Mouse (Mus musculus) mammary gland, adult 2 months (tissue): ENCODE measurements around the gene March1. TPM values are rescaled to one million over a fixed set of nuclear protein-coding genes. Genes with fewer than 3 reads are reported as not detected.

Experiments
- polyA plus RNA-seq: library from polyadenylated mRNA; depleted of rRNA; stranded (reverse); fragments of >200 nt; gene quantifications from 2 replicates; pipeline ENCODE4 v1.2.3, GENCODE M21; 2012; ENCODE audit warnings: low replicate concordance; rRNA removed

The March1 gene
- 4.1 and 4.3 TPM in 2 replicates for polyA plus RNA-seq

DNA sequence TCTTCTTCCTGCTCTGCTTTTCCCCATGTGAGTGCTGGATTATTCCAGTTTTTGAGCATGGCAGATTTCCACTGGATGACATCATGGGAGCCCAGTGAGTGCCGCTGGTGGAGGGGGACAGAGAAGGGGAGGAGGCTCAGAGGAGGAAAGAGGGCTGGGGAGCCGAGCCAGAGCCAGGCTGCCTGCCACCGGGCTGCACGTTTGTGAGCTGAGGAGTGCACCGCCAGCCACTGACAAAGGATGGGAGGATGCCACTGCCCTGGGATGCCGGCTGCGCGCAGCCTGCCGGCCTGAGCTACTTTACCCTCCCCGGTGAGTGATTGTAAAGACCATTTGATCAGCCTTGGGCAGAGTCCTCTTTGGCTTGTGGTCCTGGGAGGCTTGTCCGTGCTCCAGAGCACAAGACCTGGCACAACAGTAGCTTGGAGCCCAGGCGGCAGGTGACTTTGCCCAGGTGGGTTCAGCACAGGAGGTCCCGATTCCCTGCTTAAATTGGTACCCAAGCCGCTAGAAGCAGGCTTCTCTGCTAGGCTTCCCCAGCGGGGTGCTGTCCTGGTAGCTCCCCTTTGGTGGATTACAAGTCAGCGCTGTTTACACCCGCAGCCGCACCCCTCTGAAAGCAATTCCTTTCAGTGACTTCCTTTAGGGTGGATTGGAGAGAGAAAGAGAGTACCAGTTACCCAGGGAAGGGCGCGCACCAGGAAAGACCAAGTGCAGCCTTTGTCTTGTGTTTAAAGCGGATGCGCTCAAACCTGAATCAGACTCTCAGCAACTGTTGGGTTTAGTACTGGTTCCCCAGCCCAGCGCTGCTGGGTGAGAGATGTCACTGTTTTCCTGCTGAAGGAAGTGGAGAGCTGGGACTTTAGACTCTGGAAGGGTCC, at the start of gene March1:
TSS of gene March1 (plus strand) at position 30 of the 881 bp plus-strand sequence.

DNA sequence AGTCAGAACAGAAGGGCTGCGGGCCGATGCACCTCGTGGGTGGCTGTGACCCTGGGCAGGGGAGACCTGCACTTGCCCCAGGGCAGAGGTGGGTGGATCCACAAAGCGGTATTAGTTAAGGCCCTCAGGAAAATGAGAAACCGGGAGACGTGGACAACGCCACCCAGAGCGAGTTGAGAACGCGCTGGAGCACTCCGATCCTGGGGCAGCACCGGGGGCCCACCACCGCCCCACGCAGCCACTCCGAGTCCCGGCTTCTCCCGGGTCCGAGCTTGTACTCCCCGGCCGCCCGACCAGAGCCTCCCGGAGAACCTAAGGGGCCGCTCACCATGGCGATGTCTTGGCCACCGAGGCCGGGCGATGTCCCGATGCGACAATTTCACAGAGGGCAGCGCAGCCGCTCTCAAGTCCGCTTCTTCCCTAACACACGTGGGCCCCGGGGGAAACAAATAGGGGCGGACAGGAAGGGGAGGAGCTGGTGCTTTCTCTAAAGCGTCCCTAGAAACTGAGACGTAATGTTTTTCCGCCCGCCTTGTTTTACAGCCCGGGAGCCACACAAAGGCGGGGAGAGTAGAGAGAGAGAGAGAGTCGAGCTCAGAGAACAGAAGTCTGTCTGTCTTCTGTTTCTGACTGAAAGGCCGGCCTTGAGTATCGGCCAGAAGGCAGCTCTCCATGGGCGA, 868.5 kb downstream of the March1 start, which contains the start of gene Tma16:
TSS of gene Tma16 (minus strand) at position 447 of the 680 bp plus-strand sequence.

DNA sequence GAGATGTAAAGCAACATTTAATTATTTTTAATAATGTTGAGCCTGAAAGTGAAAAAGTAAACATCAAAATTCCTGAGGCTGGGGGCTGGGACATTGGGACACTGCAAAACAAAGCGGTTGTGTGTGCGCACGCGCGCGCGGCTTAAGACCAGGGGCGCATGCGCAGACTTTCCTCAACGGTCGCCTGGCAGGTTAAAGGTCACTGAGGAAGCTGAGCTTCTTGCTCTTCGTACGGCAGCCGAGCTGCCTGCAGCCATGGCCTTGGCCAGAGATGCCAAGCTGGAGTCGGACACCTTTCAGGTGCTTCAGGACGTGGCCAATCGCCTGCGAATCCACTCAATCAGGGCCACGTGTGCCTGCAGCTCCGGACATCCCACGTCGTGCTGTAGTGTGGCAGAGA, 893.8 kb downstream of the March1 start, which contains the start of gene Tktl2:
TSS of gene Tktl2 (plus strand) at position 220 of the 400 bp plus-strand sequence.

